Mouse (Mus musculus) A20 (cell line): ENCODE measurements at regions not wholly inside any gene's neighbourhood (a gene's known extent, or its start where the extent isn't known, plus 50 kb on each side); places are given as distances from the start of the nearest gene placed in this dataset.
"Not testable (repeated sequence)": the region's sequence is repeated elsewhere in the genome, so short reads cannot be mapped to it uniquely, and the experiment has no call there.

ENCODE experiments used
- DNase-seq: peaks from one replicate; pipeline ENCODE4 v3.0.0-alpha.2; 2011; ENCODE audit warnings: low read depth, low spot score

GRCm38 (mm10) chr2:133738839-133739430 is 187.0 kb downstream of the Bmp2 start:
- no peak for DNase-seq

DNA sequence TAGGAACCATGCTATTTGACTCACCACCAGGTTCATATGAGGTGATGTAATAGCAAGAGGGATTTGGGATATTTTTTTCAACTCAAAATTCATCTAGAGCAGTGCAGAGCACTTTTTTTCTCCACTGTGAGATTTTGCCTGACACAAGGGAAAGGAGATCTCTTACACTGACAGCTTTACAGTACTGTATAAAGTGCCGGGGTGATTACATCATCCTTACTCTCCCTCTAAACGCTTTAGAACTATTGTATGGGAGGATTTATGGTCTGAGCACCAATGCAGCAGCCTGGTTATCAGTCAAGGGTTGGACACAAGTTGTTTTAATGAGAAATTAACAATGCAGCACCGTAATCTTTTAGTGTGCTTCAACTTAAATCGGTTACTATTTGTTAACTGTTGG is 196.5 kb downstream of the Bmp2 start:
- DNase-seq, result no peak

GRCm38 (mm10) chr2:133749846-133750637 is 198.1 kb downstream of the Bmp2 start:
- DNase-seq, result no peak

DNA sequence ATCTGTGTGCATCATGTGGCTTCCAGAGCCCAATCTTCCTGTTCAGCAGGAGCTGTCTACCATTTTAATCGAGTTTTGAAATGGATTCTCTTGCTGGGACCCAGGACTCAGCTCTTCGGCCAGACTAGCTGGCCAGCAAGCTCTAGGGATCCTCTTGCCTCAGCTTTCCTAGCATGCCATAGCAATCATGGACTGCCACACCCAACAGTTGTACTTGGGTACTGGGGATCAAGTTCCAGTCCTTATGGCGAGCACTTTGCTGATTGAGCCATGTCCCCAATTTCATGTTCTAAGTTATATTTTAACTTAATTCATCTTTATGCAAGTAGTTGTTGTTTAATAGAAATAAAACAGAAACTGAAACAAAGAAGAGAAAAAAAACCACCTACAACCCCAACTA is 202.1 kb downstream of the Bmp2 start:
- no peak for DNase-seq

- no peak for DNase-seq
Measured at GRCm38 (mm10) chr2:133761496-133761895, 209.5 kb downstream of the Bmp2 start.

- no peak for DNase-seq
Measured at GRCm38 (mm10) chr2:133768546-133768945, 216.6 kb downstream of the Bmp2 start.

DNA sequence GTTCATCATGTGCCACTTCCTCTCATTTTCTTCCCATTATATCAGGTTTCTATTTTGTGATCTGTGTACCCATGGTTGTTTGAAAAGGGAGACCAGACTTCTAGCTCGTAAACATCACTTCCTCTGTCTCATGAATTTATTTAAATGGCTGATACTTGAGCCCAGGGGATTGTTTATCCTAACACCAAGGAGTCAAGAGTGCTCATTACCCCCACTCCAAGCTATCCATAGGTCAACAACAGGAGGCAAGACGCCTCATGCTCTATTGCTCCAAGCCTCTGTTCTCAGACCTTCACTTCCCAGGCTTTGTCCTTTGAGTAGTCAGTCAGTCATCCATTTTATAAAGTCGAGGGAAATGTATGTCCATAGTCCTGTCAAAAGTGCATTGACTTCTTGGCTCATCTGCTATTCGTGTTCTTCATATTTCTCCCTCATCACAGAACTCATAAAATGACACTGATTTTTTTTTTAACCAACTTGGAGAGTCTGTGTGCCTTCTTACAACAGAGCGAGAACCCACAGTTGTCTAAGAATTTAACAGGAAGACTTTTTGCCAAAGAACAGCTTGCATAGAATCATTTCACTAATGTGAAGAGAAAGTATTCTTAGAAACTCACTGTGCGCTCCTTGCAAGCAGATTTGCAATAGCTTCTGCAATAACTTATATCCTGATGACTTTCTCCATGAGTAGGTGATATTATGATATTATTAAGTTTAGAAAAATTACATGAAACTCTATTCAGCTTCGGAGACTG is 231.8 kb downstream of the Bmp2 start:
- DNase-seq, result no peak

GRCm38 (mm10) chr2:133791031-133791430 is 239.1 kb downstream of the Bmp2 start:
- DNase-seq, result no peak

DNA sequence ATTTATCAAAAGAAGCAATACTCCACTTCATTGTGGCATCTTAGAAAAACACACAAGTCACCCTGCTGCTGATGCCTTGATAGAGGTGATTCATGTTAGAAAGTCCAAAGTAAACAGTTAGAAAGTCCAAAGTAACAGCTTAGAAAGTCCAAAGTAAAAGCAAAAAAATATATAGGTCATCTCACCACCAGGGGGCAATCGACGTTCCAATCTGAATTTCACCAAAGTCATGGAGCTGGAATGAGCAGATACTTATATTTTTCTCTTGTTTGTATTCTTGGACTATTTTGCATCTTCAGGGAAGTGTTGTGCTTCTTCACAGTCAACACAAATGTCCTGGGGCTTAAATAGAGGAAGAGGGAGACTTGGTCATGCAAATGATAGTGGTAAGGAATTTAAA is 241.3 kb downstream of the Bmp2 start:
- DNase-seq, result peak; percentile 6

GRCm38 (mm10) chr2:133802666-133803065 is 250.7 kb downstream of the Bmp2 start:
- no peak for DNase-seq

DNA sequence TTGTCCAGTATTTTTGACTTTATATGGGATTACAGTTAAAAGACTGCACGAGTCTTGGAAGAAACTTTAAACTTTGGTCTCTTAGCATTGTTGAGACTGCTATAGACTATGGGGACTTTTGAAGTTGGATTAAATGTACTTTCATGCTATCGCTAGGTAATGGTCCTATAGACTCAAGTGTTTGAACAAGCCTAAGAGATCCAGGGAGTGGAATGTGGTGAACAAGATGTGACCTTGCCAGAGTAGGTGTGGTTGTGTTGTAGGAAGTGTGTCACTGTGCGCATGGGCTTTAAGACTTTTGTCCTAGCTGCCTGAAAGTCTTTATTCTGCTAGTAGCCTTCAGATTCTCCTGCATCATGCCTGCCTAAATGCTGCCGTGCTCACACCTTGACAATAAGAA is 269.5 kb downstream of the Bmp2 start:
- no peak for DNase-seq

- no peak for DNase-seq
Measured at GRCm38 (mm10) chr2:133829406-133829805, 277.4 kb downstream of the Bmp2 start.

DNA sequence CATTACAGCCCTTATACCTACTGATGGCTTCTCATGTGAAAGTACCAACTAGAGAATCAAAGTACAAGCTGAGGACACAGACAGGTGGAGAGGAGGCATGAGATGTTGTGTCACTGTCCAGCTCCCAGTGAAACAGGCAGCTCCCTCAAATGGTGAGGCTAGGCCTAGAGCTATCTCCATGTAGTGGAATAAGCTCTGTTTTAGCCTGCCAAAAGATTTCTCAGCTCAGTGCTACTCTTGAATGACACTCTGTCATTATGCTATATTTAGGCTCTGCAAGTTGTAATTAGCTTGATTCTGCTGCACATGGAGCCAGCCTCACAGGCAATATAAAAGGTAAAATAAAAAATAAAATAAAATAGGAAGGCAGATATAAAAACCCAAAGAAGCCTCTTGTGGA is 298.5 kb downstream of the Bmp2 start:
- DNase-seq, result no peak

GRCm38 (mm10) chr2:133874982-133875381 is 323.0 kb downstream of the Bmp2 start:
- DNase-seq, result not testable (repeated sequence)

DNA sequence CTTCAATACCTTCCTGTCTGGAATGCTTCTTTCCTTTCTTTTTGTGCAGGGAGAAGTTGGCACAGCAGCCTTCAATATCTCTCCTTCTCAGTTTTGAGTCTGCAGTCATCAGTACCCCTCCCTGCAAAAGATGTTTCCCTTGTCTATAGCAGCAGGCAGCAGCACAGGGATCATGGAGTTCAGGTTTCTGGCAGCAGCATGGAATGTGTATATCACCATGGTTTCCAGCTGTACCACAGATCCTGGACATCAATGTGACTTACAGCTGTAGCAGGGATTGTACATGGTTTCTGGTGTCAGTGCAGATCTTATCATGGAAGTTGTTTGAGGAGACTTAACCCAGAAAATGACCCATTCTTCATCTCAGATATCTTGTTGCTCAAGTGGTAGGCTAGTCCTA is 331.7 kb downstream of the Bmp2 start:
- no peak for DNase-seq

DNA sequence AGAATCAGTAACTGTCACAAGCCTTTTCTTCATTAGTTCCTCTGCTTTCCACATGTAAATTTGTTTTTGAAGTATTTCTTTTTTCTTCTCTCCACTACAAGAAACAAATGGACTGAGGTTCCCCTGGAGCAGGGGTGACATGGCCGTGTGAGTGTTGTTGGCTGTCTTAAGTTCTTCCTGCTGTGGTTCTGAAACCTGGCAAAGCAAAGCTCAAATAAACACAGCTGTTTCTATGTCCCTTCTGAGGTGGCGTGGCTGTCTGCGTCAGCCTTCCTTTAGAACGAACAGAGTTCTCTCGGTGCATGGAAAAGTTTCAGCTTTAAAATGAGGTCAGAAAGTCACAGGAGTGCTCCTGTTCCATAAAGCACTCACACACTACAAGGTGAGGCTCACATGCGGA is 354.3 kb downstream of the Bmp2 start:
- DNase-seq, result no peak
